Mouse (Mus musculus) MEL (cell line): ENCODE results near the gene Btn1a1. TPM values are rescaled to one million over a fixed set of nuclear protein-coding genes. Genes with fewer than 3 reads are reported as not detected.

Experiments used
- DNase-seq: peaks from one replicate; pipeline ENCODE4 v3.0.0; 2011; ENCODE audit warnings: low read depth, low spot score
- H3K27ac ChIP-seq: 2 replicates; pipeline ENCODE4 v1.5.1; 2012; ENCODE audit warnings: low read depth, mild to moderate bottlenecking, control low read depth, low read length, moderate library complexity; ENCODE audit not compliant: control insufficient read depth
- H3K27me3 ChIP-seq, 2 experiments: fragments of 150-350 bp in 1 of 2; sonication (generic) in 1 of 2; 2 replicates each; pipeline ENCODE4 v1.6.1; 2012; ENCODE audit warnings: low read length in 2 of 2, mild to moderate bottlenecking in 2 of 2, improper control_type of control experiment in 1 of 2, moderate library complexity in 1 of 2; ENCODE audit not compliant: insufficient read depth in 2 of 2, control insufficient read depth in 1 of 2
- H3K36me3 ChIP-seq, 2 experiments: 2 replicates each; pipeline ENCODE4 v1.6.1; 2012 to 2014; ENCODE audit warnings: low read length in 2 of 2, improper control_type of control experiment in 1 of 2, inconsistent platforms in 1 of 2, mild to moderate bottlenecking in 1 of 2; ENCODE audit not compliant: insufficient read depth in 2 of 2, control insufficient read depth in 1 of 2
- H3K4me1 ChIP-seq, 2 experiments: fragments of 150-350 bp in 1 of 2; sonication (generic) in 1 of 2; 2 replicates each; pipeline ENCODE4 v1.6.1; 2012; ENCODE audit warnings: low read length in 2 of 2, improper control_type of control experiment in 1 of 2, mild to moderate bottlenecking in 1 of 2; ENCODE audit not compliant: insufficient read depth in 2 of 2, control insufficient read depth in 1 of 2
- H3K4me3 ChIP-seq, 2 experiments: fragments of 150-350 bp in 1 of 2; sonication (generic) in 1 of 2; 2 replicates each; pipeline ENCODE4 v1.5.1; 2012; ENCODE audit warnings: low read depth in 2 of 2, low read length in 2 of 2, mild to moderate bottlenecking in 2 of 2, moderate library complexity in 2 of 2, control low read depth in 1 of 2, improper control_type of control experiment in 1 of 2; ENCODE audit not compliant: control insufficient read depth in 1 of 2, insufficient read depth in 1 of 2
- H3K79me2 ChIP-seq: 2 replicates; pipeline ENCODE4 v1.6.1; 2012; ENCODE audit warnings: mild to moderate bottlenecking, low read length, moderate library complexity; ENCODE audit not compliant: control insufficient read depth, poor library complexity, insufficient read depth
- H3K9ac ChIP-seq: 2 replicates; pipeline ENCODE4 v1.6.1; 2012; ENCODE audit warnings: low read depth, mild to moderate bottlenecking, control low read depth, low read length, moderate library complexity; ENCODE audit not compliant: control insufficient read depth, poor library complexity, severe bottlenecking
- H3K9me3 ChIP-seq: fragments of 150-350 bp; sonication (generic); replicated peaks from 2 replicates; pipeline ENCODE4 v1.6.1; 2012; ENCODE audit warnings: mild to moderate bottlenecking, low read length, improper control_type of control experiment, moderate library complexity; ENCODE audit not compliant: insufficient read depth
- BHLHE40 ChIP-seq: IDR thresholded peaks from 2 replicates; pipeline ENCODE4 v1.6.1; 2012; ENCODE audit warnings: low read depth, mild to moderate bottlenecking, inconsistent platforms, low read length, improper control_type of control experiment, borderline replicate concordance
- CHD1 ChIP-seq: IDR thresholded peaks from 2 replicates; pipeline ENCODE4 v1.6.1; 2012; ENCODE audit warnings: low read depth, mild to moderate bottlenecking, inconsistent platforms, low read length, improper control_type of control experiment
- CHD2 ChIP-seq: IDR thresholded peaks from 2 replicates; pipeline ENCODE4 v1.6.1; 2011; ENCODE audit warnings: low read length, improper control_type of control experiment
- EP300 ChIP-seq, 2 experiments: IDR thresholded peaks; 2 replicates each; pipeline ENCODE4 v1.6.1; 2011; ENCODE audit warnings: improper control_type of control experiment in 2 of 2, low read length in 2 of 2, low read depth in 1 of 2, mild to moderate bottlenecking in 1 of 2
- ETS1 ChIP-seq: IDR thresholded peaks from 2 replicates; pipeline ENCODE4 v1.6.1; 2012; ENCODE audit warnings: low read depth, mild to moderate bottlenecking, inconsistent platforms, low read length, improper control_type of control experiment, moderate library complexity
- GABPA ChIP-seq: IDR thresholded peaks from 2 replicates; pipeline ENCODE4 v1.6.1; 2012; ENCODE audit warnings: low read depth, mild to moderate bottlenecking, inconsistent platforms, low read length, improper control_type of control experiment, moderate library complexity
- GATA1 ChIP-seq: IDR thresholded peaks from 2 replicates; pipeline ENCODE4 v1.6.1; 2011; ENCODE audit warnings: low read depth, low read length, improper control_type of control experiment
- JUND ChIP-seq: IDR thresholded peaks from 2 replicates; pipeline ENCODE4 v1.6.1; 2011; ENCODE audit warnings: low read depth, mild to moderate bottlenecking, improper control_type of control experiment, low read length
- KAT2A ChIP-seq: conservative IDR thresholded peaks from 2 replicates; pipeline ENCODE4 v1.6.1; 2012; ENCODE audit warnings: low read depth, low read length, improper control_type of control experiment, inconsistent platforms
- MXI1 ChIP-seq: IDR thresholded peaks from 2 replicates; pipeline ENCODE4 v1.6.1; 2011; ENCODE audit warnings: mild to moderate bottlenecking, low read depth, low read length, improper control_type of control experiment
- POLR2AphosphoS5 ChIP-seq: IDR thresholded peaks from 2 replicates; pipeline ENCODE4 v1.6.1; 2012; ENCODE audit warnings: low read depth, borderline replicate concordance, mild to moderate bottlenecking, inconsistent platforms, low read length, moderate library complexity, mixed read lengths
- RAD21 ChIP-seq: IDR thresholded peaks from 2 replicates; pipeline ENCODE4 v1.6.1; 2011; ENCODE audit warnings: mild to moderate bottlenecking, low read depth, low read length, improper control_type of control experiment
- RCOR1 ChIP-seq: IDR thresholded peaks from 2 replicates; pipeline ENCODE4 v1.6.1; 2012; ENCODE audit warnings: low read depth, mild to moderate bottlenecking, inconsistent platforms, low read length, improper control_type of control experiment
- SIN3A ChIP-seq: IDR thresholded peaks from 2 replicates; pipeline ENCODE4 v1.6.1; 2012; ENCODE audit warnings: low read length, improper control_type of control experiment, inconsistent platforms
- SMC3 ChIP-seq: IDR thresholded peaks from 2 replicates; pipeline ENCODE4 v1.6.1; 2011; ENCODE audit warnings: low read depth, low read length, improper control_type of control experiment
- TAL1 ChIP-seq: IDR thresholded peaks from 2 replicates; pipeline ENCODE4 v1.6.1; 2012; ENCODE audit warnings: mild to moderate bottlenecking, inconsistent platforms, low read length, moderate library complexity, mixed read lengths
- TBP ChIP-seq: IDR thresholded peaks from 2 replicates; pipeline ENCODE4 v1.8.0; 2011; ENCODE audit warnings: low read depth, low read length, improper control_type of control experiment
- TCF12 ChIP-seq: IDR thresholded peaks from 2 replicates; pipeline ENCODE4 v1.6.1; 2014; ENCODE audit warnings: low read depth, mild to moderate bottlenecking, inconsistent platforms, low read length, improper control_type of control experiment, moderate library complexity
- UBTF ChIP-seq: IDR thresholded peaks from 2 replicates; pipeline ENCODE4 v1.6.1; 2012; ENCODE audit warnings: low read depth, mild to moderate bottlenecking, inconsistent platforms, low read length, improper control_type of control experiment, moderate library complexity, borderline replicate concordance; ENCODE audit not compliant: insufficient read depth
- USF2 ChIP-seq, 2 experiments: IDR thresholded peaks; 2 replicates each; pipeline ENCODE4 v1.6.1; 2011 to 2012; ENCODE audit warnings: improper control_type of control experiment in 2 of 2, low read length in 2 of 2, borderline replicate concordance in 1 of 2, inconsistent platforms in 1 of 2, low read depth in 1 of 2, mild to moderate bottlenecking in 1 of 2; ENCODE audit not compliant: insufficient read depth in 1 of 2
- ZC3H11A ChIP-seq: IDR thresholded peaks from 2 replicates; pipeline ENCODE4 v1.6.1; 2012; ENCODE audit warnings: low read depth, mild to moderate bottlenecking, inconsistent platforms, low read length, improper control_type of control experiment
- ZKSCAN1 ChIP-seq: IDR thresholded peaks from 2 replicates; pipeline ENCODE4 v1.6.1; 2012; ENCODE audit warnings: low read depth, mild to moderate bottlenecking, inconsistent platforms, low read length, improper control_type of control experiment, moderate library complexity
- ZMIZ1 ChIP-seq: IDR thresholded peaks from 2 replicates; pipeline ENCODE4 v1.6.1; 2012; ENCODE audit warnings: low read depth, mild to moderate bottlenecking, inconsistent platforms, low read length, improper control_type of control experiment, moderate library complexity
- ZNF384 ChIP-seq: IDR thresholded peaks from 2 replicates; pipeline ENCODE4 v1.6.1; 2012; ENCODE audit warnings: low read depth, mild to moderate bottlenecking, inconsistent platforms, low read length, improper control_type of control experiment
- polyA plus RNA-seq, 2 experiments: library from polyadenylated mRNA; stranded (reverse) in 1 of 2; unstranded in 1 of 2; fragments of >175 nt in 1 of 2; fragments of >200 nt in 1 of 2; gene quantifications; 2 replicates each; pipeline versions ENCODE4 v1.2.1 to v1.2.4; 2012; ENCODE audit warnings: low replicate concordance in 2 of 2, low read depth in 1 of 2; ENCODE audit not compliant: insufficient read length in 2 of 2, insufficient read depth in 1 of 2, missing spikeins in 1 of 2
- total RNA-seq: library from RNA; depleted of rRNA; stranded (reverse); fragments of 300-350 nt; gene quantifications from 2 replicates; pipeline ENCODE4 v1.2.3, GENCODE M21; 2012

The Btn1a1 gene
- total and polyA plus RNA-seq, 3 experiments: 0.25 TPM; not detected in 2

- Histone ChIP-seq H3K79me2 (no peaks in the 10 kb centered on the region), H3K9me3 (no peaks in the 10 kb centered on the region), H3K4me3 (peak overlapping the region; percentile 42 to 60), H3K36me3 (peaks cover 0 to 12% of the 10 kb centered on the region in 2 experiments; a peak in 2 of 4 replicates), H3K27me3 (no peaks in the 10 kb centered on the region), H3K9ac (peak overlapping the region; percentile 28), H3K4me1 (peaks cover 0 to 18% of the 10 kb centered on the region in 2 experiments; a peak in 2 of 4 replicates), H3K27ac (peak overlapping the region; percentile 38)
- DNase-seq: peak; percentile 85
- TF ChIP-seq EP300 (IDR thresholded peaks at IDR 0.05; ENCODE audit: low read depth in 1 of 2, low read length in 2 of 2) (peak; percentile 59 to 75), ETS1 (peak; percentile 37; the same call in 1 of the 2 replicates), GATA1 (peak; percentile 79), TCF12 (peak; percentile 77), RCOR1 (0 out of 2 replicates have a peak, but pooled peaks have one; percentile 16), TBP (peak; percentile 32; the same call in 1 of the 2 replicates), ZKSCAN1 (no peak), USF2 (IDR thresholded peaks at IDR 0.05; ENCODE audit: borderline replicate concordance in 1 of 2, insufficient read depth in 1 of 2, low read depth in 1 of 2, low read length in 2 of 2) (no peak), CHD2 (peak; percentile 20; the same call in 1 of the 2 replicates), SIN3A (peak; percentile 47; the same call in 1 of the 2 replicates), TAL1 (peak; percentile 93)
These were observed 6.3 kb downstream of the Btn1a1 start for GRCm38 (mm10) chr13:23459264-23459846.

- Histone ChIP-seq H3K4me3 (peak overlapping the region; percentile 52 to 92), H3K36me3 (peaks cover 0 to 8% of the 10 kb centered on the region in 2 experiments; a peak in 1 of 4 replicates), H3K9ac (peak overlapping the region; percentile 73), H3K27ac (peak overlapping the region; percentile 64), H3K79me2 (no peaks in the 10 kb centered on the region; the same call in 1 of the 2 replicates), H3K9me3 (no peaks in the 10 kb centered on the region), H3K4me1 (peaks cover 0 to 7% of the 10 kb centered on the region in 2 experiments; a peak in 2 of 4 replicates), H3K27me3 (no peaks in the 10 kb centered on the region)
- TF ChIP-seq ZNF384 (no peak), ZC3H11A (no peak), BHLHE40 (no peak), SMC3 (no peak), MXI1 (no peak), CHD1 (no peak), ZMIZ1 (no peak), POLR2AphosphoS5 (no peak), GATA1 (no peak), KAT2A (no peak), RCOR1 (no peak), UBTF (no peak), ETS1 (no peak), GABPA (no peak), TBP (no peak), JUND (no peak), TAL1 (no peak), RAD21 (no peak)
- DNase-seq: peak; percentile 57
These were observed 11.8 kb downstream of the Btn1a1 start for GRCm38 (mm10) chr13:23453926-23454325.
